Mouse (Mus musculus) frontal cortex, postnatal 14 days (tissue): ENCODE results near the gene Rbm17.
A peak's percentile ranks its signal among the peaks of the same experiment; 100 is the strongest.

Experiments used
- DNase-seq, 2 experiments: peaks; one replicate each; pipeline ENCODE4 v3.0.0; 2022; ENCODE audit warnings: low spot score in 2 of 2

Rbm17 gene

DNA sequence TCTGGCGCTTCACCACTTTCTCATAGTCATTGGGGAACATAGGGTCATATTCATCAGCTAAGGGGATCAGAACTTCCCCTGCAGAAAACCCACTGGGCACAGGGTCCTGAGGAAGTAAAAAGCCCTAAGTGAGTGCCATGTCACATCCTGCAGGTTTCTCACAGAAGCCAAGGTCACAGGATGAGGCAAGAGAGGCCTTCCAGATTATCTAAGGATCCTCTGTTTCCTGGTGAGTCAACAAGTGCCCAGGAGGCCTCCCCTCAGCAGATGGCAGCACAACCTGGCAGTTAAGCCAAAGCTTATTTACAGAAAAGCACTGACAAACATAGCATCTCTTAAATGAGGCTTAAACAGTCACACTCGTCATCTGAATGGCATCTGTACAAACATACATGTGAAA is 7.3 kb downstream of the Rbm17 start:
- DNase-seq: no peak

DNA sequence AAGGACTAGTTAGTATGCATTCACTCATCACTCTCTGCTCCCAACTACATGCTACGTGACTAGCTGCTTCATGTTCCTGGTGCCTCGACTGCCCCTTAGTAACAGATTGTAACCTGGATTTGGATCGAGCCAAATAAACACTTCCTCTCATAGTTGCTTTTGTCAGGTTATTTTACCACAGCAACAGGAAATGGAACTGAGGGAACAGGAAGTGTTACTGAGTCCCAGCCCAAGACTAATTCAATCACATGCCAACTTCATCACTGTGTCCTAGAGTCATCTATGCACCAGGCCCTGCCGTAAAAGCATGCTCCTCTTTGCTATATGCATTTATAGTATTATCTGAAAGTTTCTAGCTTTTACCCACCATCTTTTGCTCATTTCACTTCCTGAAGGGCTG is 16.0 kb downstream of the Rbm17 start:
- DNase-seq: no peak

GRCm38 (mm10) chr2:11579399-11579798 is 24.6 kb downstream of the Rbm17 start:
- DNase-seq: no peak

- DNase-seq: no peak
These were observed 25.8 kb downstream of the Rbm17 start for GRCm38 (mm10) chr2:11578187-11578586.

DNA sequence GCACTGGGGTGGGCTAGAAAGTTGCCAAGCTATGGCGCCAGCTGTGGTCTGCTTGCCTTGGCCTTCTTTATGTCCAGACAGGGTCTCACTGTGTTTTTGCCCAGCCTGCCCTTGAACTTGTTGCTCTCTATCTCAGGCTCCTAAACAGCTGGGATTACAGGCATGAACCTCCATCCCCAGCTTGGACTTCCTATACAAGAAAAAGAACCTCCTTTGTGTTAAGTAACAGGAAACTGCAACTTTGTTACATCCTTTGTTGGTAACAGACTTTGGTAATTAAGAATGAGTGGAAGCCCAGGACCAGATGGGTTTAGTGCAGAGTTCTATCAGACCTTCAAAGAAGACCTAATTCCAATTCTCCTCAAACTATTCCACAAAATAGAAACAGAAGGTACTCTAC is 30.3 kb downstream of the Rbm17 start:
- DNase-seq: no peak

DNA sequence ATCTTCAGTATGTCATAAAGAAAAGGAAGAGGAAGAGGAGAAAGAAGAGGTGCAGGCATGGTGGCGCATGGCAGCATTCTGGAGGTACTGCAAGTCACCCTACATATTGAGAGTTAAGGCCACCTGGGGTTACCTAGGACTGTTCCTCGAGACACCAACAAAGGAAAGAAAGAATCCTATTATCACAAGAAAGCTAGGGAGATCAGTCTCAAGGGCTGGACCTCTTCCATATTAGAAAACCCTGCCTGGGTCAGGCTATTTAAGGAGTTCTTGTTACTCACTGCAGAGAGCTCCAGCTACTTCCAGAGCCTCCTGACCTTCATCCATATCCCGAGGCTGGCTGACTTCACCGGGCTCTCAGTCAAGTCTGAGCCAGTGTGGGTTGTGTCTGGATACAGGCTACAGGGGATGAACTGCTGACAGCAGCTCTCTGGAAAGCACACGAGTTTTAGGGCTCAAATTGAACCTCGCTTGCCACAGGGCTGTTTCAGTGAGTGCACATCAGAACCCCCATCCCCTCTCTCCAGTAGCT is 32.9 kb downstream of the Rbm17 start:
- no peak for DNase-seq

DNA sequence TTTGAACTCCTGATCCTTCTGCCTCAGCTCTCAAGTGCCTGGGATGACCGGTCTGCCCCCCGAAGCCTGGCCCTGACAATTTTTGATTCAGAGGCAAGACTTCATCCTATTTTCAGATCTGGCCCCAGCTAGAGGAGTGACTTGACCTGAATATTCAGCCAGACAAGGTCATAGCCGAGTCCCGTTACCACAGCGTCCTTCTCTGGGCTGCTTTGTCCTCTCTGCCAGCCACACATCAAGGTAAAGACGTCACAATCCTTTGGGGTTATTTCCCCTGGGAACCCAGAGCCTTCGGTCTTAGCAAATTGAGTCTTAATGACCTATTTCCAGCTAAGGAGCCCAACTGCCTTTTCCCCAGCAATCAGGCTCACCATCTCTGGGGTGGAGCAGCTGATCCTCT is 35.5 kb downstream of the Rbm17 start:
- no peak for DNase-seq

GRCm38 (mm10) chr2:11567781-11568362 is 36.1 kb downstream of the Rbm17 start:
- DNase-seq: no peak

GRCm38 (mm10) chr2:11566898-11567297 is 37.1 kb downstream of the Rbm17 start:
- no peak for DNase-seq

- DNase-seq: no peak
These were observed 37.7 kb downstream of the Rbm17 start for GRCm38 (mm10) chr2:11566241-11566640.

GRCm38 (mm10) chr2:11564768-11565167 is 39.2 kb downstream of the Rbm17 start:
- DNase-seq: no peak

DNA sequence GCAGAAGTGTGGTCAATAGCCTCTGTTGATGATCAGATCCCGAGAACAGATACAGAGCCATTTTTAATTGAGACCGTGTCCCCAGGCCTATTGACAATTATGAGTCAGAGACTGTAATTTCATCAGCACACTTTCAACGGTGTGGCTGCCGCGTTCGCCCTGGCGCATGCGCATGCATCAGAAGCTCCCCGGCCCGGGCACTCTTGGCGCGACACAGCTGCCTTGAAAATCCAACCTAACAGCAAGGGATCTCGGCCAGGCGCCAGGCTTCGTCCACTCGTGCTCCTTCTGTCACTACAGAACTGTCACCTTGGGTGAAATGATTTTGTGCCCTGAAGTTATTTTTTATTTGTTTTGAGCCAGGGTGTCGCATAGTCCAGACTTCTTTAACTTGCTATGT is 40.7 kb downstream of the Rbm17 start:
- no peak for DNase-seq

GRCm38 (mm10) chr2:11558654-11559053 is 45.3 kb downstream of the Rbm17 start:
- DNase-seq: no peak

GRCm38 (mm10) chr2:11557244-11557643 is 46.7 kb downstream of the Rbm17 start:
- DNase-seq: no peak

DNA sequence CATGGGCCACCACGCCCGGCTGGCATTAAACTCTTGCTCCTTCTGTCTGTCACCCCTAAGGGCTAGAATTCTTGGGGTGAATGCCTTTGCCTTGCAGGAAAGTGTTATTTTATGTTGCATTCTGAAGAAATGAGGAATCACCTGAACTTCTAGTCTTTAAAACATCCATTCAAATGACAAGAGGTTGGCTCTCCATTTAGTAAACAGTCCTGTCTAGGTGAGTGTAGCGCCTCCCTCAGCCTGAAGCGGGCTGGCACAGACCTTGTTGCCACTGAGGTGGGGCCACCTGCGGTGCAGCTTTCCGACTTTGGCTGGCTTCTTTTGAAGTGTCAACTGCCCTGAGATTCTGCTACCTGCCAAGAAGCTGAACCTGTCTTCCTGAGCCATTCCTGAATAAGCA is 48.6 kb downstream of the Rbm17 start:
- DNase-seq: no peak

DNA sequence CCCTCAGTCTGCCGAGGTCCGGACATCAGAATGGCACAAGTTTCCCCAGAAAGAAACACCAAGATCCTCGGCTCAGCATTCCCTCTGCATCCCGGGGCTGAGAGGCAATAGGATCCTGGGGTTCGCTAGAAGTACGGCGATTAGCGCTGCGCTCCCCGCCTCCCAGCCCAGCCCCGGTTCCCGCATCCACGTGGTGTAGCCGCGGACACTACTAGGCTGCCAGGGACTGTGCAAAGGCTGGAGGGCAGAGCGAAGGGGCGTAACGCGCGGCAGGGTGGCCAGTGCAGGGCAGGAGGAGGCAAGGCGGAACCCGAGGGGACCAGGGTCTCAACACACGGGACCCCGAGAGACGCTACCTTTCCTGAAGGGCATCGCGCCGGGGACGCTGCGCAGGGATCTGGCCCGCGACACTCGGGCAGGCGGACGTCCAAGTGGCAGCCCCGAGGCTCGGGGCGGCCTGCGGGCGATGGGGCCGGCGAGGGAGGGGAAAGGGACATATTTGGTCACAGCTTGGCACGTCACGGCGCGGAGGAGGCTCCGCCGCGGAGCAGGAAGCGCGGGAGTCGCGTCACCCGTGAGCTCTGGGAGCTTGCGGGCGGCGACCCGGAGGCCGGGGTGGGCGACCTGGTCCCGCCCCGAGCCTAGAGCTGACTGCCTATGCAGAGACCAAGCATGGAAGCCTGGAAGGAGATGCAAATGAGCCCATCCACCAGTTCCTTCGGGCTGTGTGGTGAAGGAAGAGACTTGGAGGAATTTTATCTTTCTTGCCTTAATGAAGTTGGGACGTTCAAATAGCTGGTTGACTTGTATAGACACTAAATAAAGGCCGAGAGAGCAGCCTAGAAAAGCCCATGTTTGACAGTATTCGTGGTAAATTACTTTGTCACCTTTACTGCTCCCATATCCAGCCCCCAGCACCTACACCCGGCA is 50.2 kb downstream of the Rbm17 start, which contains the start of gene Pfkfb3:
Gene Pfkfb3 (minus strand): TSS at position 607 of the 930 bp plus-strand sequence.
- peak; percentile 31 to 48 for DNase-seq

DNA sequence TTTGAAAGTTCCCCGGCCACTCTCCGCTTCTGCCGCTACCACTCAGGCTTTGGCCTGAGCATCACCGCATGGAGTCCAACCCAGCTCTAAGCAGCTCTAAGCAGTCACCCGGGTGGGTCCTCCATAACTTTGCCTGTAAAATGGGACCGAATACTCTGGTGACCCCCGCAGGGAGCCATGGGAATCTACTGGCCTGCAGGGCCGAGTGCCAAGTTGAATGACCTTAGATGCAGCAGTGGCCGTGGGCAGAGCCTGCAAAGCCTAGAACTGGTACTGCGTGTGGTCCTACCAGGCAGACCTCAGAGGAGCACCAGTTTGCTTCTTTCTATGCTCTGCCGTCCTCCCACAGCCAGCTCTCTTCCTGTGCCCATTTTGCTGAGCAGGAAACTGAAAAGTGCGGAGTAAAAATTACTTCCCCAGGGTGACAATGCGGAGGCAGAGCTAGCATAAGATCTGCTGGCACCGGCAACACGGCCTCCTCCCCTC is 50.9 kb downstream of the Rbm17 start:
- no peak for DNase-seq

- DNase-seq: no peak
These were observed 51.6 kb downstream of the Rbm17 start for GRCm38 (mm10) chr2:11552297-11552821.

GRCm38 (mm10) chr2:11551726-11552125 is 52.2 kb downstream of the Rbm17 start:
- DNase-seq: no peak

DNA sequence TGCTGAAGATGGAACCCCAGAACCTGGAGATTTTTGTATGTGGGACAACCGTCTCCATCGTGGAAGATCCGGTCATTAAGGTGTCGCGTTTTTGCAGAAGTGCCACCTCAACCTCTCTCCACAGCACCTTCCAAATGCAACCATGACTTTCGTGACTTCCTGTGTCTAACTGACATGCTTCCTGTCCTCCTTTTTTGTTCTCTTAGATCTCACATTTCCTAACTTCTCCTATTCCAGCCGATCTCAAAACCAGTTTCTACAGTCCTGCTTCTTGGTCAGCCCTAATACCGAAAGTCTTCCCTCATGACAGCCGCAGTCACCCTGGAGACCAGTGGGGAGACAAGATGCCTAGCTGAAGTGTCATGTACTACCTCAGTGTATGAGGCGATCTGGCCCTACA is 55.4 kb downstream of the Rbm17 start:
- DNase-seq: no peak

DNA sequence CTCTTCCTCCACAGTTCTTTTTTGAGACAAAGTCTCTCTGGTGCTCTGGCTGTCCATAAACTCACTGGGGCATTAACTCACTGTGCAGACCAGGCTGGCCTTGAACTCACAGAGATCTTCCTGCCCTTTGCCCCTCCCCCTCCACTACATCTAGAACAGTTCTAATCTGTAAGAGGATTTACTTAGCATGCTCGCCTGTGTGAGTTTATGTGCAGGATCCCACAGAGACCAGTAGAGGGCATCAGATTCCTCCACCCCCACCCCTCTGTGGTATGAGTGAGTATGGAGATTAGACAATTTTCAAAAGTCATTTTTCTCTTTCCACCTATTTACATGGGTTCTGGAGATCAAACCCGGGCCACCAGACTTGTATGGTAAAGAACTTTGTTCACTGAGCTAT is 56.3 kb downstream of the Rbm17 start:
- no peak for DNase-seq

GRCm38 (mm10) chr2:11546091-11546490 is 57.9 kb downstream of the Rbm17 start:
- no peak for DNase-seq

GRCm38 (mm10) chr2:11545380-11545779 is 58.6 kb downstream of the Rbm17 start:
- DNase-seq: no peak
